Mouse (Mus musculus): ENCODE results near the gene Noxred1.

DNA sequence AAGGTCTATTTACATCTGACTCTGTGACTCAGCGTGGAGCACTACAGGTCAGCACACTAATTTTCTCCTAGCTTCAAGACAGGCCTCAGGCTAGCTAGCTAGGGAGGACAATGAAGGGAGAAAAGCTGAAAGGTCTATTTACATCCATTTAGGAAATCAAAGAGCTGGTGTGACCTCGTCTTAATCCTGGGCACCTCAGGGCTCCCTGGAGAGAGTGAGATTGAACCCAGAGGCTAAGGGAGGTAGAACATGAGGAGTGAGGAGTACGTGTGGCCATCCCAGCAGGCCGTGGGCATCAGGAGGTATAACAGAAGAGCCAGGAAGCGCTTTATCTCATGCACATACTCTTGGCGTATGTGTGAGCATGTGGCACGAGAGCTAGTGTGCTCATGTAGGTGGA is 45.2 kb upstream of the Noxred1 start:
- TF ChIP-seq CTCF (IDR thresholded peaks at IDR 0.05) (no peak), EP300 (IDR thresholded peaks at IDR 0.05; ENCODE audit: insufficient read depth, low read depth, low read length) (no peak), POLR2A (IDR thresholded peaks at IDR 0.05; ENCODE audit: insufficient read depth, low read depth, low read length) (no peak)

Data from heart, adult 2 months (tissue).